Mouse (Mus musculus) G1E (cell line): ENCODE measurements around the gene Gja5.

ENCODE experiments used
- CTCF ChIP-seq: IDR thresholded peaks from 2 replicates; pipeline ENCODE4 v1.5.1; 2012; ENCODE audit warnings: low read depth, low read length, inconsistent platforms, mixed read lengths
- TAL1 ChIP-seq: conservative IDR thresholded peaks from 2 replicates; pipeline ENCODE4 v1.6.1; 2012; ENCODE audit warnings: low read depth, low read length, inconsistent platforms, mixed read lengths

GRCm38 (mm10) chr3:97076412-97076811 lies 171.9 kb downstream of the Gja5 start:
- TF ChIP-seq CTCF = peak; percentile 8; the same call in 1 of the 2 replicates
- TF ChIP-seq TAL1 = no peak
